Mouse (Mus musculus) C2C12 (cell line): ENCODE data around the gene Six3.

Experiments used
- CTCF ChIP-seq: IDR thresholded peaks from one replicate; pipeline ENCODE4 v1.5.1; 2011; ENCODE audit not compliant: control insufficient read depth, insufficient read depth, insufficient read length
- MYOG ChIP-seq: IDR thresholded peaks from one replicate; pipeline ENCODE4 v1.6.1; 2011; ENCODE audit not compliant: control insufficient read depth, insufficient read length; ENCODE audit errors: extremely low read depth

GRCm38 (mm10) chr17:85612526-85613265 lies 712 bp upstream of the Six3 start:
- no peak for TF ChIP-seq CTCF
- no peak for TF ChIP-seq MYOG
